Mouse (Mus musculus): ENCODE measurements at regions not wholly inside any gene's neighbourhood (a gene's known extent, or its start where the extent isn't known, plus 50 kb on each side); places are given as distances from the start of the nearest gene placed in this dataset.

DNA sequence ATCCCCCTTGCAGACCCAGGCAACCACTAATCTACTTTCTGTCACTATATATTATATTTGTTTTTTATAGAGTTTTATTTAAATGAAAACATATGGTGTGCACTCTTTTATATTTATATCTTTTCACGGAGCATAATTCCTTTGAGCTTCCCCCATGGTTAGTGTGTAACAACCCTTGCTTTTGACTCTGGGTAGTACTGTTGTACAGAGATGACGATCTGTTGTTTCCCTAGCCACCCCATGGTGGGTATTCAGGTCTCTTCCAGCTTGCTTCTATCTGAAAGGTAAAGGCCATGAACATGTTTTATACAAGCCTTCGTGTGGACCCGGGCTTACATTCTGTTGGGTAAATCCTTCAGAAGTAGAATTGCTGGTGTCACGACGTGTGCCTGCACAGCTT is 221.2 kb upstream of the Rnaseh2b start:
- TF ChIP-seq ZNF384 (IDR thresholded peaks at IDR 0.05; ENCODE audit: low read depth, low read length) (no peak), ZKSCAN1 (IDR thresholded peaks at IDR 0.05; ENCODE audit: low read depth, low read length) (no peak), EP300 (IDR thresholded peaks at IDR 0.05; ENCODE audit: low read depth in 1 of 2, low read length in 2 of 2) (no peak), KAT2A (conservative IDR thresholded peaks at IDR 0.05; ENCODE audit: low read depth, low read length) (no peak), SIN3A (IDR thresholded peaks at IDR 0.05; ENCODE audit: low read length) (no peak), GATA1 (IDR thresholded peaks at IDR 0.05; ENCODE audit: low read depth, low read length) (no peak), MYC (IDR thresholded peaks at IDR 0.05; ENCODE audit: low read depth, low read length) (no peak), TCF12 (IDR thresholded peaks at IDR 0.05; ENCODE audit: low read depth, low read length) (no peak), E2F4 (IDR thresholded peaks at IDR 0.05; ENCODE audit: borderline replicate concordance, low read depth, low read length) (no peak)
- no peaks in the 10 kb centered on the region for H3K4me1 ChIP-seq (ENCODE audit: control insufficient read depth in 1 of 2, insufficient read depth in 2 of 2, low read length in 2 of 2)
- H3K36me3 ChIP-seq (ENCODE audit: control insufficient read depth in 1 of 2, insufficient read depth in 2 of 2, low read length in 2 of 2): no peaks in the 10 kb centered on the region
- no peak overlapping the region for H3K9ac ChIP-seq (ENCODE audit: control insufficient read depth, low read depth, low read length, poor library complexity, severe bottlenecking)
- no peak overlapping the region for H3K4me3 ChIP-seq (ENCODE audit: control insufficient read depth in 1 of 2, insufficient read depth in 1 of 2, low read depth in 2 of 2, low read length in 2 of 2)
- no peak for DNase-seq (ENCODE audit: low read depth, low spot score)
- H3K79me2 ChIP-seq (ENCODE audit: control insufficient read depth, insufficient read depth, low read length, poor library complexity): no peaks in the 10 kb centered on the region
- peaks cover 0 to 1% of the 10 kb centered on the region in 2 experiments; a peak in 1 of 4 replicates for H3K27me3 ChIP-seq (ENCODE audit: control insufficient read depth in 1 of 2, insufficient read depth in 2 of 2, low read length in 2 of 2)
- H3K27ac ChIP-seq (ENCODE audit: control insufficient read depth, low read depth, low read length): no peak overlapping the region
- no peaks in the 10 kb centered on the region for H3K9me3 ChIP-seq (replicated peaks; ENCODE audit: insufficient read depth, low read length)

DNA sequence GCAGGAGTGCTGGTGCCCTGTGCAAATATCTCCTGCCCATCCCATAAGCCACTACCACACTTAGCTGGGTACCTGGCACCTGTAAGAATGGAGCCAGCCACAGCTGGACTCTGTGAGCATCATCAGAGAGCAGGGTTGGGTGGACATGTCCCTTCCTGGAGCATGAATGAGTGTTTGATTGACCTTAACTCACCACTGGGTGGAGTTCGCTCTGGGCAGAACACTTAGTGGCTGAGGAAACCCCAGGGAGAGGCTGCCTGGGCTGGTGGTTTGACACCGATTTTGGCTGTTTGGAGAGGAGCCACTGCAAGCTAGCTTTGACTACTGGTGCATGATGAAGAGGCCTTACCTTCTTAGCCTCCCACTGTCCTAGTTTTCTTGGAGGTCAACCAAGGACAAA is 208.3 kb upstream of the Rnaseh2b start:
- DNase-seq (ENCODE audit: low read depth, low spot score): no peak
- no peak for TF ChIP-seq POLR2AphosphoS5 (IDR thresholded peaks at IDR 0.05; ENCODE audit: borderline replicate concordance, low read depth, low read length)
- no peak for TF ChIP-seq BHLHE40 (IDR thresholded peaks at IDR 0.05; ENCODE audit: borderline replicate concordance, low read depth, low read length)
- TF ChIP-seq TAL1 (IDR thresholded peaks at IDR 0.05; ENCODE audit: low read length): no peak
- no peak for TF ChIP-seq MYB (IDR thresholded peaks at IDR 0.05; ENCODE audit: low read depth, low read length)
- TF ChIP-seq CTCF (IDR thresholded peaks at IDR 0.05 in 2 of 3, conservative IDR thresholded peaks at IDR 0.05 in 1 of 3; ENCODE audit: control insufficient read depth in 1 of 3, insufficient read depth in 1 of 3, low read depth in 2 of 3, low read length in 3 of 3, poor library complexity in 1 of 3, severe bottlenecking in 1 of 3): no peak
- TF ChIP-seq POLR2A (IDR thresholded peaks at IDR 0.05; ENCODE audit: control insufficient read depth in 1 of 2, insufficient read depth in 1 of 2, low read depth in 1 of 2, low read length in 2 of 2, poor library complexity in 1 of 2): no peak
- no peak for TF ChIP-seq EP300 (IDR thresholded peaks at IDR 0.05; ENCODE audit: low read depth in 1 of 2, low read length in 2 of 2)
- no peak for TF ChIP-seq MXI1 (IDR thresholded peaks at IDR 0.05; ENCODE audit: low read depth, low read length)
- no peak for TF ChIP-seq GATA1 (IDR thresholded peaks at IDR 0.05; ENCODE audit: low read depth, low read length)
- no peak for TF ChIP-seq CHD1 (IDR thresholded peaks at IDR 0.05; ENCODE audit: low read depth, low read length)
- TF ChIP-seq USF2 (IDR thresholded peaks at IDR 0.05; ENCODE audit: borderline replicate concordance in 1 of 2, insufficient read depth in 1 of 2, low read depth in 1 of 2, low read length in 2 of 2): no peak
- TF ChIP-seq UBTF (IDR thresholded peaks at IDR 0.05; ENCODE audit: borderline replicate concordance, insufficient read depth, low read depth, low read length): no peak
- no peak for TF ChIP-seq JUND (IDR thresholded peaks at IDR 0.05; ENCODE audit: low read depth, low read length)
- no peak for TF ChIP-seq GABPA (IDR thresholded peaks at IDR 0.05; ENCODE audit: low read depth, low read length)
- no peak for TF ChIP-seq MAZ (IDR thresholded peaks at IDR 0.05; ENCODE audit: low read depth, low read length)
- no peak for TF ChIP-seq POLR2AphosphoS2 (IDR thresholded peaks at IDR 0.05; ENCODE audit: low read length)
- TF ChIP-seq SMC3 (IDR thresholded peaks at IDR 0.05; ENCODE audit: low read depth, low read length): no peak
- H3K9ac ChIP-seq (ENCODE audit: control insufficient read depth, low read depth, low read length, poor library complexity, severe bottlenecking): no peak overlapping the region

More for the DNA sequence above, 208.3 kb upstream of the Rnaseh2b start:
- no peak overlapping the region for H3K27ac ChIP-seq (ENCODE audit: control insufficient read depth, low read depth, low read length)
- no peaks in the 10 kb centered on the region for H3K4me1 ChIP-seq (ENCODE audit: control insufficient read depth in 1 of 2, insufficient read depth in 2 of 2, low read length in 2 of 2)
- no peak overlapping the region for H3K4me3 ChIP-seq (ENCODE audit: control insufficient read depth in 1 of 2, insufficient read depth in 1 of 2, low read depth in 2 of 2, low read length in 2 of 2)
- no peaks in the 10 kb centered on the region for H3K79me2 ChIP-seq (ENCODE audit: control insufficient read depth, insufficient read depth, low read length, poor library complexity)
- H3K9me3 ChIP-seq (replicated peaks; ENCODE audit: insufficient read depth, low read length): no peaks in the 10 kb centered on the region
- H3K36me3 ChIP-seq (ENCODE audit: control insufficient read depth in 1 of 2, insufficient read depth in 2 of 2, low read length in 2 of 2): no peaks in the 10 kb centered on the region
- no peaks in the 10 kb centered on the region; a peak in 2 of 4 replicates for H3K27me3 ChIP-seq (ENCODE audit: control insufficient read depth in 1 of 2, insufficient read depth in 2 of 2, low read length in 2 of 2)

Measured in MEL (cell line).